Mouse (Mus musculus) NIH3T3 (cell line): ENCODE data around the gene Rtraf.

Experiments
- DNase-seq: peaks from one replicate; pipeline ENCODE4 v3.0.0-alpha.2; 2012; ENCODE audit warnings: low read depth

Rtraf gene

DNA sequence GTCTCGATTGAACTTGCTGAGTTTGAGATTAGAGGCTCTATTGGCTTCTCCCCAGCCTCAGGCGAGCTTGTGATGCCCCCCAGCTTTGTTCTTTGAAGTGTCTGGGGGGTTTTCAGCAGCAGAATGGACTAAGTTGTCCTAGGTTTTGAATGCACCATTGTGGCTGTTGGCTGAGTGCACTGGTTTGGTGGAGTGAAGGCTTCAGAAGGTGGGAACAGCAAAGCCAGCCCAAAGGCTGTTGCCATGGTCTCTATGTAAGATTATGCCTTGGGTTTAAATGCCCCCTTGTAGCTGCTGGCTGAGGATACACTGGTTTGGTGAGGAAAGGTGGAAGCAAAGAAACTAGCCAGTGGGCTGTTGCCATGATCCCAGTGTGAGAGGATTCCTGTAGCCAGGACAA is 23.1 kb downstream of the Rtraf start:
- no peak for DNase-seq

DNA sequence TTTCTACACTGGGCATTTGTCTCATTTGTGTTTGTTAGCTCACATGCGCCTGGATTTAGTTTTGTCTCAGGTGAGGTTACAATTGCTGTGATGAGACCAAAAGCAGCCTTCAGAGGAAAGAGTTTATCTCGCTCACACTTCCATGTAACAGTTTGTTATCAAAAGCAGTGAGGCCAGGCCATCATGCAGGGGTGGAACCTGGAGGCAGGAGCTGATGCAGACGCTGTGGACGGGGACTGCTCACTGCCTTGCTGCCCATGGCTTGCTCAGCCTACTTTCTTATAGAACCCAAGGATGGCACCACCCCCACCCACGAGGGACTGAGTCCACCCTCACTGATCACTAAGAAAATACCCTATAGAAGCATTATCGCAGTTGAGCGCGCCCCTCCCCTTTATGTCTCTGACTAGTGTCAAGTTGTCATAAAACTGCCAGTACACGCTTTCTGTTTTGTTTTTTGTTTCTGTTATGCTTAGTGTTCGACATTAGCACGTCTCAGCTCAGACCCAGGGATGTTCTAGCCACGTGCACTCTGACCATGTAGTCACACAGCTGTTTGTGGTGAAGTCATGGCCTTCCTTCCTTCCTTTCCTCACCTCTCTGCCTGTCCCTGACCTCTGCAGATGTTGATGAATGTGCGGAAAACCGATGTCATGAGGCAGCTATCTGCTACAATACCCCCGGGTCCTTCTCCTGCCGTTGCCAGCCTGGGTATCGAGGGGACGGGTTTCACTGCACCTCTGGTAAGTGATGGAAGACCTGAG is 26.9 kb downstream of the Rtraf start:
- no peak for DNase-seq

- no peak for DNase-seq
Measured at GRCm38 (mm10) chr14:19794881-19795280, 28.7 kb downstream of the Rtraf start.

GRCm38 (mm10) chr14:19788443-19788842 is 35.2 kb downstream of the Rtraf start:
- DNase-seq = no peak

DNA sequence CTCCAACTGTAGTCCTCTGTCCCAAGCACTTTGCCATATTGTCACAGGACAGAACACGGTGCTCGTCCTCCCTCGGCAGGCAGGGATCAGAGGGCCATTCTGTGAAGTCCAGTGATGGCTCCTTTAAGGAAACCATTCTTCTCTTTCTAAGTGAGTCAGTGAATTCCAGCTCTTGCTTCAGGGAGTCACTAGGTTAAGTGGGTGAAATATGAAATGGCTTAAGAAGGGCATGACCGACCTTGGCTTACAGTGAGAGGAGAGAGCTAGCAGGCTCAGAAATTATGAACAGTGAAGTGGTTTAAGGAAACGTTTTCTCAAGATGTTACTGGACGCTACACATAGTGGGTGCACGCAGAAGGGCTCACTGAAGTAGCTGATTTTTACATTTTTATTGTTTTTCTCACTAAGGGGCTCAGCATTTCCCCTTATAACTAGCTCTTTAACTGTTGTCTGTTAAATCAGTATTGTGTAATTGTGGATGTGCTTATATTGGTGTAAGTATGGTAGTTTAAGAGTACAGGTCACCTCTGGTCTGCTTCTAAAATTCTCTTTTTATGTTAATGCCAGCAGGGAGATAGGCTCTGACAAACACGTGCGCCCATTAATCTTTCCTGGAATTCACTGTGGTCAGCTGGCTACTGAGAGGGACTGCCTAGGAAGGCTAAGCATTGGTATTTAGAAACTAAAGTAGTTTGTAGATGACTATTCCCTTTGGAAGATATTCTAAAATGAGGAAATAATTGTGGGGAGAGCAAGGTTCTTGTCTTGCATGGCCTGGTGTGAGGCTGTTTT is 37.6 kb downstream of the Rtraf start:
- peak; percentile 77 for DNase-seq

- no peak for DNase-seq
Measured at GRCm38 (mm10) chr14:19777945-19778344, 45.7 kb downstream of the Rtraf start.

DNA sequence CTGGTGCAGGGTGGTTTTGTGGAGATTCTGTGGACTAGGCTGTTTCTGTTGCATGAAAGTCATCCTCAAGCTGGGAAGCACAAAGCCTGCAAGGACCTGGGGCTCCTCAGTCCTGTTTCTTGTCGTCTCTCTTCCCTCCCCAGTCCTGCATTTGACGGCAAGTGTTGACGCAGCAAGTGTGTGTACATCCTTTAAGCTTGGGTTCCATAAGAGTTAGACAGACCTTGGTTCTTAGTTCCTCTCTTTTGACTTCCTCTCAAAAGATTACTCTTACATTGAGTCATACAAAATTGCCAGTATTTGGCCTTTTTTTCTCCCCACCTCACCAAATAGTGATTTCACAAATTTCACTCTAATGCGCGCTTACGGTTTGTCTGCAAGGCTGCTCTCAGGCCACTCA is 46.3 kb downstream of the Rtraf start:
- no peak for DNase-seq

- DNase-seq = no peak
Measured at GRCm38 (mm10) chr14:19776890-19777289, 46.7 kb downstream of the Rtraf start.

DNA sequence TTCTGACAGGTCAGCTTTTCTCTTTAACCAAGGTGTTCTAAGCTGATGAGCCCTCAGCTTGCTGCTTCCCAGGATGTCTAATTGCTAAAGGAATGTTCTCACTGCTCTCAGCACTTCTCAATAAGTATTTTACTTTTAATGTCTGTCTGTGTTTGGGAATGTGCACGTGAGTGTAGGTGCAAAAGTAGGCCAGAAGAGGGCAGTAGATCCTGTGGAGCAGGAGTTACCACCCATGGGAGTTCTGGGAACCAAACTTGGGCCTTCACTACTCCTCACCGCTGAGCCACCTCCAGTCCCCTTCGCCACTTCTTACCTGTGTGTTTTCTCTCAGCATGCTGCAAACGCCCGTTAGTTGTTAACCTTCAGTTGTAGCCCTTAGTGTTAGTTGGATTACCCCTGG is 47.4 kb downstream of the Rtraf start:
- no peak for DNase-seq

DNA sequence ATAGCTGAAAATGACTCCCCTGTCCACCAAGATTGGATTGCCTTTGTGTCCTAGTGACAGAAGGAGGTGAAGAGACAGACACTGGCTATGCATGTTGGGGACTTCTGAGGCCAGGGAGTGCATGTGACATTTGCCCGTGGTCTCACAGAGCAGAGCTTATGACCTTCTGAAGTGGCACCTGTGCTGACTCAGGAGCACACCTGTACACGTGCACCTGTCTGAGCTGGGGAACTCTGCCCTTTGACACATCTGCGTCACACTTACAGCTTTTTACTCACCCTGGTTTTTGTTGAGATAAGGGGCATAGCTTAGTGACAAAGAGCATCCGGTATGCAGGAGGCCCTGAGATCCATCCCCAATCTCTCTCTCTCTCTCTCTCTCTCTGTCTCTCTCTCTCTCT is 48.1 kb downstream of the Rtraf start:
- DNase-seq = no peak

DNA sequence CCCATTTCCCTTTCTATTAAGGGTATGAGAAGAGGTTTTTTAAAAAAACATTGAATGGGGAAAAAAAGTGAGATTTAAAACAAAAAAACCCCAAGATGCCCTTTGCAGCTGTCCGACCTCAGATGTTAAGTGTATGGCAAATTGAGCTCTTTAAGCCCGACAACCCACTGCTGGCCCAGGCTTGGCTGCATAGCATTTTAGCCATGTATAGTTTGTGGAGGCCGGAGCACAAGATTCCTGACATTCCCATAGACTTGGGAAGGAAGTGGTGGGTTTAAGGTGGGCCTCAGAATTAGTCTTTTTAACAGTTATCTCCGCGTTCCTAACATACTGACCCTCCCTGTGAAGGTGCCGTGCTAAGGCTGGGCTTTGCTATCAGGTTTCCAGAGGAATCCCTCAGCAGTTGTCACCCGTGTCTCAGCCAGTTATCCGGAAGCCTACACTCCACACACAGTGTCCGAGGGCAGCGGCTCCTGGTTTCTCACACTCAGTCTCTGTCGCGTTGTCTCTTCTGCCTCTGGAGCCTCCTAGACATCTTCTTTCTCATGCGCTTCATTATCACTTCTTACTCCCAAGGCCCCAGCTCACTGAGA is 49.5 kb downstream of the Rtraf start:
- no peak for DNase-seq

GRCm38 (mm10) chr14:19771173-19771572 is 52.5 kb downstream of the Rtraf start:
- DNase-seq = no peak

DNA sequence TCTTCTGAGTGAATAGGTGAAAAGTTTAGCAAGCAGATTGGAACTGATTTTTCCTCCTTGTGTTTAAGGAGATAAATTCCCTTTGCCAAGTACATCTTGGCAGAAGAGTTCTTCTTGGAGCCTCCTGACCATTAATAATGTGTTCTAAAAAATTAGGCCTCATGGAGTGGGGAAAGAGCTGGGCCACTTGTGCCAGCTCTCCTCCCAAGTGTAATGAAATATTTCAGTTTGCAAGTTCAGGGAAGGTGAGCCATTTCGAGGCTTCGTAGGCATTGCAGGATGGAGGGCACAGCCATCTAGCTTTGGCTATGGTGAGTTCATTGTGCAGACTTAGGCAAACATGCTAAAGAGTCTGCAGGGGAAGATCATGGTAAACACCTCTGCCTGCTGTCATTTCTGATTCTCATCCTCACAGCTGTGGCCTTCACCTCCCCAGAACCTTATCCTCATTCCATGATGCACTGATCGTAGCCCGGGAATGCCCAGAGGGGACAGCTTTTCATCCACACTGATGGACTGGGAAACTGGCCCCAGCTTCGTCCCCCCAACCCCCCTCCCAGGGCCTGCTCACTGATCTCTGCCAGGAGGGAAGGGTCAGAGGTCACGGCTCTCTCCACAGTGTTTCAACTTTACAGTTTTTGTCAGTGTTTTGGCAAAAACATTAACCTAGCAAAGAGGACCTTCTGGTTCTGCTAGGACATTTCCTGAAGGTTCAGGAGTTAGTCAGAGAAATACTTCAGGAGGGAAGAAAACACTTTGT is 54.0 kb downstream of the Rtraf start:
- DNase-seq = peak; percentile 85

DNA sequence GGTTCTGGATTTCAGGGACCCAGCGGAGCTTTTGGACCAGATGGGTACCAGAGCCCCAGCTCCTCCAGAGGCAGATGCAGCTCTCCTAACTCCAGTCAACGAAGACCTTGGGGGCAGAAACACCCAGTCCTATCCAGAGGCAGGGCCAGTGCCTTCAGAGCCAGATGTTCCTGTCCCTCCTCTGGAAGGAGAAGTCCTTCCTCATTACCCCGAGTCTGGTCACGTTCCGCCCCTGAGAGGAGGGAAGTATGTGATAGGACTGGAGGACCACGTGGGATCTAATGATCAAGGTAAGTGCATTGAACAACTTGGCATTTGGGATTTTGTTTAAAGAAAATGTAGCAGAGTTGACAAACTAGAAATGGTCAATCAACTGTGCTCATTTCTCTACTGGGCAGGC is 55.0 kb downstream of the Rtraf start:
- no peak for DNase-seq

- DNase-seq = no peak
Measured at GRCm38 (mm10) chr14:19766380-19766649, 57.3 kb downstream of the Rtraf start.

- DNase-seq = no peak
Measured at GRCm38 (mm10) chr14:19765539-19766379, 57.9 kb downstream of the Rtraf start.

- no peak for DNase-seq
Measured at GRCm38 (mm10) chr14:19764331-19764730, 59.3 kb downstream of the Rtraf start.

DNA sequence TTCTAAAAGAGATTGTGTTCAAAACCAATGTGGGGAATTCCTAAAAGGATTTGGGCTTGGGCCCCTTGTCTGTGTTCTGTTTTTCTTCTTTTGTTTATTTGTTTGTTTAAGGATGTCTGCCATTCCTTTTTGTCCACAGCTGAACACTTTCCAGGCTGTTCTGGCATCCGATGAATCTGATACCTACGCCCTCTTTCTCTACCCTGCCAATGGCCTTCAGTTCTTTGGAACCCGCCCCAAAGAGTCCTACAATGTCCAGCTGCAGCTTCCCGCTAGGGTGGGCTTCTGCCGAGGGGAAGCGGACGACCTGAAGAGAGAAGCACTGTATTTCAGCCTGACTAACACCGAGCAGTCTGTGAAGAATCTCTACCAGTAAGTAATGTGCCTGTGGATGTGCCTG is 60.1 kb downstream of the Rtraf start:
- no peak for DNase-seq

DNA sequence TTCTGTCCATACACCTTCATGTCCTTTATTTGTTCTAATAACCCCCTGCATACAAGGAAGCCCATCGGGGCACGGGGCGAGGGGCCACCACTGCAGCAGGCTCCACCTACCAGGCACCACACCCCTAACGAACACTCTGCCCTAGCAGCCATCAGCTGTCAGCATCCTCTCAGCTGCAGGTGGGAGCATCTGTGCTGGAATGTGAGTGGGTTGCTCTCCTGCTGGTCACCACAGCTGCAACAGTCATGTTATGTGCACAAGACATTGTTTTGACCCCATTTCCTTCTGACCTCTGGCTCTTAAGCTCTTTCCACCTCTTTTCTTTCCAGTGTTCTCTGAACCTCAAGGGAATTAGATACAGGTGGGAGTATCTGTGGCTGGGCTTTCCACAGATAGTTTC is 61.6 kb downstream of the Rtraf start:
- DNase-seq = no peak
